Mouse (Mus musculus) cortical plate, adult 2 months (tissue): ENCODE measurements around the gene Hectd1.

Source experiments
- CTCF ChIP-seq: fragments of 200-500 bp; IDR thresholded peaks from 2 replicates; pipeline ENCODE4 v1.5.1; 2011; ENCODE audit warnings: mild to moderate bottlenecking, control low read depth, low read length; ENCODE audit not compliant: insufficient read depth; ENCODE audit errors: extremely low read depth
- POLR2A ChIP-seq: fragments of 200-500 bp; IDR thresholded peaks from 2 replicates; pipeline ENCODE4 v1.6.1; 2011; ENCODE audit warnings: mild to moderate bottlenecking, low read length, control low read depth; ENCODE audit not compliant: insufficient read depth; ENCODE audit errors: extremely low read depth

- no peak for TF ChIP-seq CTCF
- TF ChIP-seq POLR2A, result no peak
These were observed 704 bp upstream of the Hectd1 start for GRCm38 (mm10) chr12:51830077-51830402.
